Comparison of ENCODE assay signal across 19 mouse cellular contexts in the genomic region with DNA sequence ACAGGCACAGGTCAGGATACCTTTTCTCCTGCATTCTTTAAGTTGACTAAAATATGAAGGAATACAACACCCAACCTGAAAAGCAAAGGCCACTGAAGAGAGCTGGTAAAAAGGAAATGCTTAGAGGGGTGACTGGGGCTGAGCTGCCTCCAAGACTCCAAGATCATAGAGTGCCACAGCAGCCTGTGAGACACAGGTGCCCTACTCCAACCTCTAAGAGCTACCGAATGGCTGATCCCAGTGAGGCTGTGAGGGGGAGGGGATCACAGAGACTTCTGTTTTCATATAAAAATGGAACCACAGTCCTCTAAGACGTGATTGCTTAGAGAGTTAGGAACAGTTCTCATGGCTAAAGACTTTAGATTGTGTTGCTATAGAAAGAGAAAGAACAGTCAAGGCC.
"Had no signal": no experiment of that assay in that cellular context is flagged by ENCODE, and none has a peak within 500 bp of the region (broad histone marks: within the 10 kb centered on the region; RNA-seq: fewer than 3 reads in every experiment).

No protein-coding gene starts in this region.

- H3K4me2 ChIP-seq: liver, embryonic 13.5 days; midbrain, embryonic 11.5 days; stomach, embryonic 15.5 days had no signal

- H3K4me3 ChIP-seq: left cerebral cortex, adult 2 months; liver, embryonic 13.5 days; neural tube, embryonic 12.5 days; neural tube, embryonic 15.5 days; stomach, embryonic 15.5 days had no signal

- H3K36me3 ChIP-seq: liver, embryonic 13.5 days; neural tube, embryonic 12.5 days; neural tube, embryonic 15.5 days; stomach, embryonic 15.5 days had no signal

- H3K27me3 ChIP-seq: neural tube, embryonic 12.5 days; neural tube, embryonic 15.5 days; stomach, embryonic 15.5 days had no signal

- DNase-seq: kidney, adult 18-20 months; kidney, adult 9 months; kidney, postnatal 14 days; kidney, postnatal 4 days; layer of hippocampus, postnatal 36 days; liver, embryonic 13.5 days; lung, adult 2 months; lung, postnatal 14 days; lung, postnatal 4 days; midbrain, embryonic 14.5 days; right cerebral cortex, adult 18-20 months; right cerebral cortex, postnatal 14 days; right cerebral cortex, postnatal 4 days; spleen, adult 18-20 months had no signal
